Mouse (Mus musculus) limb, embryonic 10.5 days (tissue): Measurements from ENCODE around the gene Tmem59l. TPM values are rescaled to one million over a fixed set of nuclear protein-coding genes. Genes with fewer than 3 reads are reported as not detected.
"Not testable (repeated sequence)": the region's sequence is repeated elsewhere in the genome, so short reads cannot be mapped to it uniquely, and the experiment has no call there.

Experiments used
- DNase-seq: peaks from one replicate; pipeline ENCODE4 v3.0.0-alpha.2; 2017; ENCODE audit warnings: low spot score
- H3K27ac ChIP-seq: fragments of 300-500 bp; sonication (generic); 2 replicates; pipeline ENCODE4 v1.5.1; 2016; ENCODE audit warnings: mild to moderate bottlenecking
- H3K27me3 ChIP-seq: fragments of 300-500 bp; sonication (generic); 2 replicates; pipeline ENCODE4 v1.6.1; 2016; ENCODE audit warnings: low read depth, mild to moderate bottlenecking; ENCODE audit not compliant: poor library complexity, severe bottlenecking
- H3K36me3 ChIP-seq: fragments of 300-500 bp; sonication (generic); 2 replicates; pipeline ENCODE4 v1.6.1; 2016; ENCODE audit warnings: mild to moderate bottlenecking, moderate library complexity
- H3K4me1 ChIP-seq: fragments of 300-500 bp; sonication (generic); 2 replicates; pipeline ENCODE4 v1.6.1; 2016
- H3K4me3 ChIP-seq: fragments of 300-500 bp; sonication (generic); 2 replicates; pipeline ENCODE4 v1.5.1; 2016; ENCODE audit warnings: mild to moderate bottlenecking, moderate library complexity
- H3K9me3 ChIP-seq: fragments of 300-500 bp; sonication (generic); replicated peaks from 2 replicates; pipeline ENCODE4 v1.6.1; 2016; ENCODE audit warnings: mild to moderate bottlenecking
- WGBS: fragments of 180-500 bp; shearing (Covaris S2); methylation state at CpG from one replicate; pipeline ENCODE4 v1.1.7; 2016; 5-methylcytosine and 5-hydroxymethylcytosine counted together
- polyA plus RNA-seq: library from polyadenylated mRNA; unstranded; fragments of >200 nt; fragmentation: Nextera tagmentation; extraction: Ambion mirVana; gene quantifications from 2 replicates; pipeline ENCODE4 v1.2.1, GENCODE M21; 2016

Tmem59l gene
- polyA plus RNA-seq, 1 experiment from 2014 or later, result 23.7 TPM

GRCm38 (mm10) chr8:70519043-70519442, 31.9 kb upstream of the Tmem59l start:
- DNase-seq, result no peak
- Histone ChIP-seq H3K36me3 (peaks cover 42% of the 10 kb centered on the region), H3K4me1 (peaks cover 11% of the 10 kb centered on the region), H3K4me3 (no peak overlapping the region), H3K27ac (no peak overlapping the region), H3K9me3 (no peaks in the 10 kb centered on the region), H3K27me3 (no peaks in the 10 kb centered on the region)
- WGBS, result 93% methylated on average over 6 of the region's 6 CpGs

- peaks cover 52% of the 10 kb centered on the region for H3K36me3 ChIP-seq
- DNase-seq, result no peak
- H3K9me3 ChIP-seq, result no peaks in the 10 kb centered on the region
- no peaks in the 10 kb centered on the region for H3K27me3 ChIP-seq
- no peak overlapping the region for H3K27ac ChIP-seq
- peaks cover 11% of the 10 kb centered on the region for H3K4me1 ChIP-seq
- no peak overlapping the region for H3K4me3 ChIP-seq
- WGBS, result 73% methylated on average over 10 of the region's 10 CpGs
Observed at GRCm38 (mm10) chr8:70517940-70518643, 30.9 kb upstream of the Tmem59l start.

GRCm38 (mm10) chr8:70513441-70513840, 26.3 kb upstream of the Tmem59l start:
- WGBS, result 86% methylated on average over 2 of the region's 2 CpGs
- Histone ChIP-seq H3K36me3 (peaks cover 64% of the 10 kb centered on the region), H3K4me3 (no peak overlapping the region), H3K27ac (no peak overlapping the region), H3K9me3 (no peaks in the 10 kb centered on the region), H3K4me1 (peaks cover 10% of the 10 kb centered on the region), H3K27me3 (no peaks in the 10 kb centered on the region)
- DNase-seq, result no peak

GRCm38 (mm10) chr8:70512253-70512903, 25.2 kb upstream of the Tmem59l start:
- H3K36me3 ChIP-seq, result peaks cover 64% of the 10 kb centered on the region
- no peaks in the 10 kb centered on the region for H3K9me3 ChIP-seq
- no peak overlapping the region for H3K4me3 ChIP-seq
- peaks cover 11% of the 10 kb centered on the region for H3K4me1 ChIP-seq
- 93% methylated on average over 11 of the region's 11 CpGs for WGBS
- no peaks in the 10 kb centered on the region for H3K27me3 ChIP-seq
- no peak for DNase-seq
- H3K27ac ChIP-seq, result no peak overlapping the region

GRCm38 (mm10) chr8:70511770-70512169, 24.6 kb upstream of the Tmem59l start:
- no peak for DNase-seq
- WGBS, result 94% methylated on average over 2 of the region's 2 CpGs
- Histone ChIP-seq H3K27me3 (no peaks in the 10 kb centered on the region), H3K9me3 (no peaks in the 10 kb centered on the region), H3K36me3 (peaks cover 68% of the 10 kb centered on the region), H3K4me1 (peaks cover 11% of the 10 kb centered on the region), H3K27ac (no peak overlapping the region), H3K4me3 (0 out of 2 replicates have a peak overlapping the region, but pooled peaks have one; percentile 98)

- not testable (repeated sequence) for DNase-seq, H3K9me3 ChIP-seq, H3K27me3 ChIP-seq
- H3K27ac ChIP-seq, result peak overlapping the region; percentile 97
- H3K4me3 ChIP-seq, result peak overlapping the region; percentile 98
- H3K36me3 ChIP-seq, result peaks cover 62% of the 10 kb centered on the region
- H3K4me1 ChIP-seq, result peaks cover 12% of the 10 kb centered on the region
- 90% methylated on average over 6 of the region's 6 CpGs for WGBS
Observed at GRCm38 (mm10) chr8:70511174-70511573, 24.0 kb upstream of the Tmem59l start.

GRCm38 (mm10) chr8:70510228-70510915, 23.2 kb upstream of the Tmem59l start, which contains the start of gene Uba52:
Uba52 (minus strand) TSS chr8:70510801.
- Histone ChIP-seq H3K4me1 (peaks cover 20% of the 10 kb centered on the region), H3K9me3 (no peaks in the 10 kb centered on the region), H3K4me3 (peak within 1 kb of the TSS; percentile 98), H3K27ac (peak within 1 kb of the TSS; percentile 97), H3K27me3 (no peaks in the 10 kb centered on the region), H3K36me3 (peaks cover 60% of the 10 kb centered on the region)
- WGBS, result 2% methylated on average over 74 of the region's 74 CpGs
- peak; percentile 98 for DNase-seq

GRCm38 (mm10) chr8:70509281-70509952, 22.3 kb upstream of the Tmem59l start:
- H3K36me3 ChIP-seq, result peaks cover 53% of the 10 kb centered on the region
- peaks cover 30% of the 10 kb centered on the region for H3K4me1 ChIP-seq

GRCm38 (mm10) chr8:70507027-70507393, 19.9 kb upstream of the Tmem59l start:
- H3K4me1 ChIP-seq, result peaks cover 54% of the 10 kb centered on the region
- WGBS, result 45% methylated on average over 5 of the region's 5 CpGs
- peak overlapping the region; percentile 77 for H3K4me3 ChIP-seq

More at GRCm38 (mm10) chr8:70509281-70509952, 22.3 kb upstream of the Tmem59l start:
- H3K27me3 ChIP-seq, result no peaks in the 10 kb centered on the region; the same call in 1 of the 2 replicates
- DNase-seq, result no peak
- no peaks in the 10 kb centered on the region for H3K9me3 ChIP-seq
- peak overlapping the region; percentile 97 for H3K27ac ChIP-seq
- WGBS, result 11% methylated on average over 25 of the region's 25 CpGs
- H3K4me3 ChIP-seq, result peak overlapping the region; percentile 98

GRCm38 (mm10) chr8:70506328-70507026, 19.3 kb upstream of the Tmem59l start, which contains the start of gene Rex1bd:
Rex1bd (minus strand) TSS chr8:70506752.
- Histone ChIP-seq H3K4me3 (peak within 1 kb of the TSS; percentile 77), H3K27me3 (peaks cover 18% of the 10 kb centered on the region), H3K4me1 (peaks cover 59% of the 10 kb centered on the region), H3K27ac (peak within 1 kb of the TSS; percentile 97), H3K9me3 (no peaks in the 10 kb centered on the region), H3K36me3 (peaks cover 33% of the 10 kb centered on the region)
- peak; percentile 99 for DNase-seq
- 2% methylated on average over 40 of the region's 40 CpGs for WGBS

More at GRCm38 (mm10) chr8:70507027-70507393, 19.9 kb upstream of the Tmem59l start:
- peaks cover 13% of the 10 kb centered on the region for H3K27me3 ChIP-seq
- DNase-seq, result no peak
- H3K27ac ChIP-seq, result no peak overlapping the region
- H3K36me3 ChIP-seq, result peaks cover 37% of the 10 kb centered on the region
- H3K9me3 ChIP-seq, result no peaks in the 10 kb centered on the region

- Histone ChIP-seq H3K27me3 (peaks cover 25% of the 10 kb centered on the region), H3K27ac (peak overlapping the region; percentile 97), H3K36me3 (peaks cover 33% of the 10 kb centered on the region), H3K9me3 (no peaks in the 10 kb centered on the region), H3K4me1 (peaks cover 66% of the 10 kb centered on the region), H3K4me3 (peak overlapping the region; percentile 77)
- WGBS, result 35% methylated on average over 32 of the region's 32 CpGs
- no peak for DNase-seq
Observed at GRCm38 (mm10) chr8:70505698-70506327, 18.7 kb upstream of the Tmem59l start.
